ENCODE assay signal across 9 mouse cellular contexts in genomic region chr7:118113541-118114297, GRCm38 (mm10). TPM values are rescaled to one million over a fixed set of nuclear protein-coding genes. Genes with fewer than 3 reads are reported as not detected.
DNase-seq lines count a peak whose midpoint lies in the region; ATAC-seq and TF ChIP-seq lines count a peak whose summit lies in the region.
"Had no signal": no experiment of that assay in that cellular context is flagged by ENCODE, and none has a peak within 500 bp of the region (broad histone marks: within the 10 kb centered on the region; RNA-seq: fewer than 3 reads in every experiment).

No protein-coding gene starts in this region.

- H3K36me3 ChIP-seq in neural tube, embryonic 11.5 days (ENCODE audit: control insufficient read depth, insufficient read depth, low read length) = peaks cover 21% of the 10 kb centered on the region
- H3K36me3 ChIP-seq in liver, embryonic 14.5 days (replicated peaks; ENCODE audit: control insufficient read depth, insufficient read depth, low read depth) = peaks cover 68% of the 10 kb centered on the region

- H3K9me3 ChIP-seq in neural tube, embryonic 11.5 days (ENCODE audit: control insufficient read depth, low read length) = no peaks in the 10 kb centered on the region
- H3K9me3 ChIP-seq in liver, embryonic 14.5 days (ENCODE audit: control insufficient read depth, low read length) = no peaks in the 10 kb centered on the region

- H3K4me1 ChIP-seq in neural tube, embryonic 11.5 days (ENCODE audit: control insufficient read depth, insufficient read depth, low read length) = peaks cover 20% of the 10 kb centered on the region
- peaks cover 17 to 35% of the 10 kb centered on the region in 2 experiments for H3K4me1 ChIP-seq in liver, embryonic 14.5 days (replicated peaks; ENCODE audit: control insufficient read depth in 2 of 2, insufficient read depth in 2 of 2, low read length in 1 of 2)

- no peak for TF ChIP-seq CTCF in liver, embryonic 14.5 days (IDR thresholded peaks at IDR 0.05; ENCODE audit: low read depth)

- DNase-seq in CD4-positive, CD25-positive, alpha-beta regulatory T cell, adult 2 months (ENCODE audit: low read depth, low spot score) = peak; percentile 38
- DNase-seq in neural tube, embryonic 11.5 days (ENCODE audit: low spot score) = no peak
- DNase-seq in neural tube, embryonic 10.5 days (ENCODE audit: extremely low spot score, low spot score) = no peak
- DNase-seq in liver, embryonic 14.5 days (ENCODE audit: low read depth in 3 of 3, low spot score in 3 of 3) = no peak
- no peak for DNase-seq in thymus, postnatal 25 days
- no peak for DNase-seq in thymus, postnatal 14 days
- no peak for DNase-seq in left cerebral cortex, adult 18-20 months (ENCODE audit: low spot score in 2 of 2)
- DNase-seq: gastrocnemius, postnatal 10 days had no signal

- no peak overlapping the region for H3K9ac ChIP-seq in neural tube, embryonic 11.5 days (ENCODE audit: low read length)
- H3K9ac ChIP-seq in liver, embryonic 14.5 days (replicated peaks) = peak overlapping the region; percentile 98

- H3K27me3 ChIP-seq in neural tube, embryonic 11.5 days (ENCODE audit: control insufficient read depth, insufficient read depth, low read length) = no peaks in the 10 kb centered on the region
- H3K27me3 ChIP-seq in liver, embryonic 14.5 days (ENCODE audit: control insufficient read depth, insufficient read depth, low read length) = no peaks in the 10 kb centered on the region

- ATAC-seq in CD4-positive, CD25-positive, alpha-beta regulatory T cell, adult 4 months = no peak
- ATAC-seq in neural tube, embryonic 11.5 days (ENCODE audit: insufficient read depth, low FRiP score, low TSS enrichment) = no peak
- ATAC-seq in liver, embryonic 14.5 days (ENCODE audit: insufficient read depth) = no peak

- no peak for TF ChIP-seq EP300 in liver, embryonic 14.5 days (IDR thresholded peaks at IDR 0.05; ENCODE audit: low read depth)

- WGBS in neural tube, embryonic 11.5 days = 74% methylated on average over 5 of the region's 5 CpGs
- WGBS in liver, embryonic 14.5 days (ENCODE audit: insufficient replicate concordance) = 36% methylated on average over 5 of the region's 5 CpGs

- H3K4me3 ChIP-seq in neural tube, embryonic 11.5 days (ENCODE audit: low read depth, low read length) = peak overlapping the region; percentile 91; the same call in 1 of the 2 replicates
- peak overlapping the region; percentile 99 to 100 for H3K4me3 ChIP-seq in liver, embryonic 14.5 days (ENCODE audit: insufficient read depth in 1 of 2, low read depth in 2 of 2, low read length in 2 of 2)

- H3K4me2 ChIP-seq in neural tube, embryonic 11.5 days (ENCODE audit: low read depth) = peak overlapping the region; percentile 97
- H3K4me2 ChIP-seq in liver, embryonic 14.5 days (ENCODE audit: low read depth) = peak overlapping the region; percentile 81

- no peak overlapping the region for H3K27ac ChIP-seq in neural tube, embryonic 11.5 days (ENCODE audit: low read depth, low read length)
- H3K27ac ChIP-seq in liver, embryonic 14.5 days = peak overlapping the region; percentile 54

RNA-seq across cellular contexts. Expression of gene Rps15a, which starts 2.3 kb away (rescaled TPM):
- polyA plus RNA-seq in CD4-positive, CD25-positive, alpha-beta regulatory T cell, adult 4 months (2017; shearing (Covaris generic)) = 1,000 to 10,000 TPM; 1,509 to 3,003 TPM
- 596 and 656 TPM in 2 replicates for polyA plus RNA-seq in neural tube, embryonic 11.5 days (2014; fragmentation: Nextera tagmentation; extraction: Ambion mirVana)
- polyA plus RNA-seq in liver, embryonic 14.5 days (2012; rRNA removed) = 496 and 1,501 TPM in 2 replicates
- polyA plus RNA-seq in liver, embryonic 14.5 days (2014; fragmentation: Nextera tagmentation; extraction: Ambion mirVana) = 630 and 672 TPM in 2 replicates
- total RNA-seq in left cerebral cortex, adult 18-20 months (2021) = 100 to 1,000 TPM; 369 to 387 TPM

RNA-seq across cellular contexts. Expression of gene Arl6ip1, which starts 15.7 kb away (rescaled TPM):
- polyA plus RNA-seq in CD4-positive, CD25-positive, alpha-beta regulatory T cell, adult 4 months (2017; shearing (Covaris generic)) = 100 to 1,000 TPM; 637 to 665 TPM
- 417 and 421 TPM in 2 replicates for polyA plus RNA-seq in neural tube, embryonic 11.5 days (2014; fragmentation: Nextera tagmentation; extraction: Ambion mirVana)
- polyA plus RNA-seq in liver, embryonic 14.5 days (2012; rRNA removed) = 109 and 184 TPM in 2 replicates
- 224 and 231 TPM in 2 replicates for polyA plus RNA-seq in liver, embryonic 14.5 days (2014; fragmentation: Nextera tagmentation; extraction: Ambion mirVana)
- total RNA-seq in left cerebral cortex, adult 18-20 months (2021) = 100 to 1,000 TPM; 250 to 268 TPM
